Mouse (Mus musculus) cerebellum, adult (tissue): ENCODE data around the gene Vmn1r63.
"Not testable (repeated sequence)": the region's sequence is repeated elsewhere in the genome, so short reads cannot be mapped to it uniquely, and the experiment has no call there.

Experiments
- ATAC-seq: cut with Nextera tagmentation; 2 replicates; pipeline ENCODE4 v1.9.2; 2017; ENCODE audit warnings: mild to moderate bottlenecking, moderate library complexity, mixed read lengths; ENCODE audit not compliant: insufficient number of reproducible peaks, low FRiP score, low TSS enrichment

The Vmn1r63 gene

GRCm38 (mm10) chr7:5805345-5805744 lies at the start of gene Vmn1r63:
Gene Vmn1r63, minus strand, starts transcription at chr7:5805445.
- not testable (repeated sequence) for ATAC-seq
